Mouse (Mus musculus): Measurements from ENCODE around the gene Gm20532. TPM values are rescaled to one million over a fixed set of nuclear protein-coding genes. Genes with fewer than 3 reads are reported as not detected.

Gm20532 gene
- total and polyA plus RNA-seq, 2 experiments from 2014 or later: 0.25 TPM; not detected in 1

DNA sequence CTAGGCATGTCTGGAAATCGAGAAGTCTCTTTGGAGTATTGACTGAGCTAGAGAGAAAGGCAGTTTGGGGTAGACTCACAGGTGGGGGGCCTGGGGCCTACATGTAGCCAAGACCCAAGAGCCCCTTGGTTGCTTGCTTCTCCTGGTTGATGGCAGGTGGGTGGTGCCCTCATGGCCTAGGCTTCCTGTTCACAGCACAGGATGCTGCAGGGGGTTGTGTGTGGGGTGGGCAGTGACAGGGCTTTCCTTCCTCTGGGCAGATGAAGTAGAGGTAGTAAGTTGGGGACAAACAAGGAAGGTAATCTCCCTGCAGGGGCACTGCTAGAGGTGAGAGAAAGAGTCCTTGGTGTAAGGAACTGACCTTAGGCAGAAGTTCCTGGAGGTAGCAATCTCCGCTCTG is 34.4 kb upstream of the Gm20532 start:
- Histone ChIP-seq H3K36me3 (ENCODE audit: insufficient read depth, low read length) (no peaks in the 10 kb centered on the region), H3K4me2 (ENCODE audit: low read depth, low read length, poor library complexity, severe bottlenecking) (no peak overlapping the region), H3K9ac (replicated peaks; ENCODE audit: low read length, poor library complexity, severe bottlenecking) (no peak overlapping the region), H3K4me3 (ENCODE audit: low read depth, low read length) (no peak overlapping the region), H3K4me1 (ENCODE audit: insufficient read depth, low read length) (0 out of 2 replicates have a peak, but pooled peaks cover 2% of the 10 kb centered on the region), H3K27me3 (ENCODE audit: insufficient read depth, low read length) (no peaks in the 10 kb centered on the region), H3K9me3 (ENCODE audit: low read length) (no peaks in the 10 kb centered on the region), H3K27ac (ENCODE audit: low read depth, low read length) (no peak overlapping the region)
- no peak for ATAC-seq (ENCODE audit: low FRiP score)
- no peak for DNase-seq (ENCODE audit: low spot score)
- TF ChIP-seq CTCF (IDR thresholded peaks at IDR 0.05): no peak
- 83% methylated on average over 2 of the region's 2 CpGs for whole genome bisulfite sequencing

DNA sequence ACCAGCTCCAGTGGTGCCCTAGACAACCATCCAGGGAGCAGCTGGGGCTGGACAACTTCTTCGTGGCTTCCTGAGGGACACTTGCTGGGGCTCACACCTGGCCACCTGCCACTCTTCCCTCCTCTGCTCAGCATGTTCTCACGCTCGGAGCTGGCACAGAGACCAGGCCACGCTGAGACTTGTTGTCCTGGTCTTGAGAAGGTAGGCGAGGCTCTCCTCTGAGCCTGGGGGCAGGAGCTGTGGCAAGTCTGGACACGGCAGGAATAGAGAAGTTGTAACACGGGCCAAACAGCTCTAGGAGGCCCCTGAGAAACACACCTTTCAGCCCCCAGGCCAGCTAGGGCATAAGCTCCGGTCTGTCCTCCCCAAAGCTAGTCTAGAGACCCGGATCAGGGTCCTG is 32.5 kb upstream of the Gm20532 start:
- 83% methylated on average over 9 of the region's 9 CpGs for WGBS
- H3K36me3 ChIP-seq (ENCODE audit: insufficient read depth, low read length): no peaks in the 10 kb centered on the region
- H3K9ac ChIP-seq (replicated peaks; ENCODE audit: low read length, poor library complexity, severe bottlenecking): no peak overlapping the region
- no peaks in the 10 kb centered on the region for H3K9me3 ChIP-seq (ENCODE audit: low read length)
- H3K27ac ChIP-seq (ENCODE audit: low read depth, low read length): no peak overlapping the region
- no peak overlapping the region for H3K4me3 ChIP-seq (ENCODE audit: low read depth, low read length)
- no peak for DNase-seq (ENCODE audit: low spot score)
- no peaks in the 10 kb centered on the region for H3K27me3 ChIP-seq (ENCODE audit: insufficient read depth, low read length)
- TF ChIP-seq CTCF (IDR thresholded peaks at IDR 0.05): no peak
- H3K4me1 ChIP-seq (ENCODE audit: insufficient read depth, low read length): no peaks in the 10 kb centered on the region
- no peak overlapping the region for H3K4me2 ChIP-seq (ENCODE audit: low read depth, low read length, poor library complexity, severe bottlenecking)
- ATAC-seq (ENCODE audit: low FRiP score): no peak

DNA sequence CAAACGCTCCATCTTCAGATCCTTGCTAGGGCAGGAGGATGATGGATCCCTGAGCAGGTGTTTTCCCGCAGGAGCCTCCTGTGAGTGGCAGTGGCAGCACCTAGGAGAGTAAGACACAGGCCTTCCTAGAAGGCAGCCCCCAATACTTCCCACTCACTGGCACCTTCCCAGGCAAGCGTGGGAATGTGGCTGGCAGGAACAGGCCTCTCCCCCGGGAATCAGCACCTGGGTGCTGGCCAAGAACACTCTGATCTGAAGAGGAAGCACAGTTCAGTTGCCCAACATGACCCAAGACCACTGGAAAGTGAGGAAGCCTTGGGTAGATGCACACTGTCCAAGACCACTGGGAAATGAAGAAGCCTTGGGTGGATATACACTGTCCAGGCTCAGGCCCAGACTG is 31.4 kb upstream of the Gm20532 start:
- 82% methylated on average over 4 of the region's 4 CpGs for WGBS
- no peaks in the 10 kb centered on the region for H3K9me3 ChIP-seq (ENCODE audit: low read length)
- no peak overlapping the region for H3K27ac ChIP-seq (ENCODE audit: low read depth, low read length)
- H3K36me3 ChIP-seq (ENCODE audit: insufficient read depth, low read length): no peaks in the 10 kb centered on the region
- no peak overlapping the region for H3K4me3 ChIP-seq (ENCODE audit: low read depth, low read length)
- H3K4me2 ChIP-seq (ENCODE audit: low read depth, low read length, poor library complexity, severe bottlenecking): no peak overlapping the region
- TF ChIP-seq CTCF (IDR thresholded peaks at IDR 0.05): no peak
- DNase-seq (ENCODE audit: low spot score) (no peak), ATAC-seq (ENCODE audit: low FRiP score) (no peak)
- no peak overlapping the region for H3K9ac ChIP-seq (replicated peaks; ENCODE audit: low read length, poor library complexity, severe bottlenecking)
- no peaks in the 10 kb centered on the region for H3K4me1 ChIP-seq (ENCODE audit: insufficient read depth, low read length)
- H3K27me3 ChIP-seq (ENCODE audit: insufficient read depth, low read length): no peaks in the 10 kb centered on the region

DNA sequence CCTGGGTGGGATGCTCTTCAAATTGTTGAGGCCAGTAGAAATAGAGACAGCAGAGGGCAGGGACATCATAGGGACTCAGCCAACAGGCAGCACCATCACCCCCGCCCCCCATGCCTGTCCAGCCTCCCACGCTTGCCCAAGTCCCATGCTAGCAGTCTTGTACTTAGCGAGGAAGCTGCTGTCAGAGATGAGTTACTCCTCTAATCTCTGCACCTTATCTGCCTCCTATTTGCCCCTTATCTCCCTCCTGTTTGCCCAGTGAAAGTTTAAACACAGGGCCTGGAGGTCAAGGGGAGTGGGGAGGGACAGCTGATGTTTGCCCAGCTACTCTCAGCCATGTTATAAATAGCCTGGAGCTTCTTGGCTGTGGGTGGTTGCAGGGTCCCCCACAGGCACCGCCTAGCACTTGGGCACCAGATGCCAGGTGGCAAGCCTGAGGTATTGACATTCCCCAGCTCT is 29.9 kb upstream of the Gm20532 start:
- Histone ChIP-seq H3K4me2 (ENCODE audit: low read depth, low read length, poor library complexity, severe bottlenecking) (no peak overlapping the region), H3K27ac (ENCODE audit: low read depth, low read length) (no peak overlapping the region), H3K9ac (replicated peaks; ENCODE audit: low read length, poor library complexity, severe bottlenecking) (no peak overlapping the region), H3K9me3 (ENCODE audit: low read length) (no peaks in the 10 kb centered on the region), H3K4me1 (ENCODE audit: insufficient read depth, low read length) (no peaks in the 10 kb centered on the region), H3K27me3 (ENCODE audit: insufficient read depth, low read length) (no peaks in the 10 kb centered on the region), H3K4me3 (ENCODE audit: low read depth, low read length) (no peak overlapping the region), H3K36me3 (ENCODE audit: insufficient read depth, low read length) (no peaks in the 10 kb centered on the region)
- DNase-seq (ENCODE audit: low spot score) (no peak), ATAC-seq (ENCODE audit: low FRiP score) (no peak)
- 74% methylated on average over 4 of the region's 4 CpGs for WGBS
- TF ChIP-seq CTCF (IDR thresholded peaks at IDR 0.05): no peak

DNA sequence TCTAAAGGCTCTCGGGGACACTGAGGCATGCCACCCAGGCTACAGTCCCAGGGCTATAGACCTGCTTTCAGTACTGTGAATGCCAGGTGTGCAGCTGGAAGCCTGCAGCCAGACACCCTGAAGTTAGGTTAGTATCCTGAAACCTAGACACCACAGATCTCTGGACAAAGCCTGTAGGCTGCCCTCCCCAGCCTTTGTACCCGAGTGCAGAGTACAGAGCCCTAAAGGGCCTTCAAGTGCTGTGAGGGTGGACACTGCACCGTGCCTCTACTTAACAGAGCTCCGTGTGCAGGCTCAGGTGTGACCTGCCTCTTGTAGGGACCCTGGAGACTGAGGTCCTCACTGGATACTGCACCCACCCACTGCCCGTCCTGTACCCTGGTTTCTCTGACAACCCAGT is 25.9 kb upstream of the Gm20532 start:
- DNase-seq (ENCODE audit: low spot score): no peak
- Histone ChIP-seq H3K27ac (ENCODE audit: low read depth, low read length) (no peak overlapping the region), H3K9ac (replicated peaks; ENCODE audit: low read length, poor library complexity, severe bottlenecking) (no peak overlapping the region), H3K4me3 (ENCODE audit: low read depth, low read length) (no peak overlapping the region), H3K27me3 (ENCODE audit: insufficient read depth, low read length) (no peaks in the 10 kb centered on the region), H3K9me3 (ENCODE audit: low read length) (no peaks in the 10 kb centered on the region), H3K4me2 (ENCODE audit: low read depth, low read length, poor library complexity, severe bottlenecking) (no peak overlapping the region), H3K36me3 (ENCODE audit: insufficient read depth, low read length) (no peaks in the 10 kb centered on the region), H3K4me1 (ENCODE audit: insufficient read depth, low read length) (no peaks in the 10 kb centered on the region)
- TF ChIP-seq CTCF (IDR thresholded peaks at IDR 0.05): no peak
- no peak for ATAC-seq (ENCODE audit: low FRiP score)
- WGBS: 71% methylated on average over 5 of the region's 5 CpGs

DNA sequence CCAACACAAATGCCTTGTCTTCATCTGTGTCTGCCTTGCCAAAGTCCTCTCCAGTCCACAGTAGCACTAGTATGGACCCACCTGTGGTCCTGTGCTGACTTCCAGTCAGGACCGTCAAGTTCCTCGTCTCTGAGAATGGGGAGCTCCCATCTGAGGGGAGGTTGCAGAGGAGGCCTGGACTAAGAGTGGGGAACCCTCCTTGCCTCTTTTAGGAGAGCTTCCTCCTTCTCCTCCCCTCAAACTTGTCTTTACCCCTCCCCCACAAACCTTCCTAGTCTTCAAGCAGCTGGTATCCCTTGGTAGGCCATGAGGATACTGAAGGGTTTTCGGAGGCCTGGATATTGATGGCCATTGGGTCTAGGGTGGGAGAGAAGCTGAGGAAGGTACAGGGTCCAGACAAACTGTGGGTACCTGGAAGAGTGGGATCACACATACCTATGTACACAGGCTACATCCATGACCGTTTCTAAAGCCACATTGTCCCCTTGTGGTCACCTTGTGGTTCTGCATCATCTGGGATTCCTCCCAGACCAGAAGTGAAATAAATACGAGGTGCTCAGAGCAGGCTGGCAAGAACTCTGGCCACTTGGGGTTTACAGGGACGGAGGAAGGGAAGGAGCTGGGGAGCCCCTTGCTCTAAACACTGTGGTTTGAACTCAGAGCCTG is 25.0 kb upstream of the Gm20532 start:
- 42% methylated on average over 6 of the region's 6 CpGs for WGBS
- TF ChIP-seq CTCF (IDR thresholded peaks at IDR 0.05): peak; percentile 90
- H3K27me3 ChIP-seq (ENCODE audit: insufficient read depth, low read length): no peaks in the 10 kb centered on the region

More for the DNA sequence above, 25.0 kb upstream of the Gm20532 start:
- no peak for ATAC-seq (ENCODE audit: low FRiP score)
- Histone ChIP-seq H3K27ac (ENCODE audit: low read depth, low read length) (no peak overlapping the region), H3K4me1 (ENCODE audit: insufficient read depth, low read length) (no peaks in the 10 kb centered on the region), H3K9ac (replicated peaks; ENCODE audit: low read length, poor library complexity, severe bottlenecking) (no peak overlapping the region), H3K36me3 (ENCODE audit: insufficient read depth, low read length) (no peaks in the 10 kb centered on the region), H3K9me3 (ENCODE audit: low read length) (no peaks in the 10 kb centered on the region), H3K4me3 (ENCODE audit: low read depth, low read length) (no peak overlapping the region), H3K4me2 (ENCODE audit: low read depth, low read length, poor library complexity, severe bottlenecking) (no peak overlapping the region)
- DNase-seq (ENCODE audit: low spot score): peak; percentile 77

Measured in midbrain, postnatal 0 days (tissue).